Mouse (Mus musculus) liver, embryonic 14.5 days (tissue): ENCODE measurements around the gene Ptpa. TPM values are rescaled to one million over a fixed set of nuclear protein-coding genes. Genes with fewer than 3 reads are reported as not detected.

Experiments
- ATAC-seq: fragments of 200-750 bp; cut with Nextera tagmentation; 2 replicates; pipeline ENCODE4 v1.8.0; 2017; ENCODE audit warnings: moderate number of reproducible peaks, mild to moderate bottlenecking, moderate library complexity; ENCODE audit not compliant: insufficient read depth
- DNase-seq, 3 experiments: peaks; one replicate each; pipeline ENCODE4 v3.0.0-alpha.2; 2012 to 2013; ENCODE audit warnings: low read depth in 3 of 3, low spot score in 3 of 3
- H3K27ac ChIP-seq: fragments of 300-500 bp; sonication (generic); 2 replicates; pipeline ENCODE4 v1.5.1; 2014; ENCODE audit warnings: moderate library complexity, mild to moderate bottlenecking, control low read depth, inconsistent platforms
- H3K27me3 ChIP-seq: fragments of 300-500 bp; sonication (generic); 2 replicates; pipeline ENCODE4 v1.6.1; 2014; ENCODE audit warnings: mild to moderate bottlenecking, low read length, moderate library complexity; ENCODE audit not compliant: control insufficient read depth, insufficient read depth
- H3K36me3 ChIP-seq: fragments of 300-500 bp; sonication (generic); replicated peaks from 2 replicates; pipeline ENCODE4 v1.6.1; 2014; ENCODE audit warnings: low read depth; ENCODE audit not compliant: control insufficient read depth, insufficient read depth
- H3K4me1 ChIP-seq, 2 experiments: fragments of 200-500 bp in 1 of 2; fragments of 300-500 bp in 1 of 2; sonication (generic) in 1 of 2; replicated peaks; 2 replicates each; pipeline ENCODE4 v1.6.1; 2012 to 2014; ENCODE audit warnings: antibody characterized with exemption in 1 of 2, inconsistent platforms in 1 of 2, low read length in 1 of 2; ENCODE audit not compliant: control insufficient read depth in 2 of 2, insufficient read depth in 2 of 2
- H3K4me2 ChIP-seq: fragments of 300-500 bp; sonication (generic); 2 replicates; pipeline ENCODE4 v1.6.1; 2014; ENCODE audit warnings: low read depth, mild to moderate bottlenecking, control low read depth, moderate library complexity
- H3K4me3 ChIP-seq, 2 experiments: fragments of 200-500 bp in 1 of 2; fragments of 300-500 bp in 1 of 2; sonication (generic) in 1 of 2; 2 replicates each; pipeline ENCODE4 v1.5.1; 2012 to 2014; ENCODE audit warnings: low read depth in 2 of 2, low read length in 2 of 2, mild to moderate bottlenecking in 2 of 2, control low read depth in 1 of 2, inconsistent platforms in 1 of 2, moderate library complexity in 1 of 2; ENCODE audit not compliant: insufficient read depth in 1 of 2
- H3K9ac ChIP-seq: fragments of 300-500 bp; sonication (generic); replicated peaks from 2 replicates; pipeline ENCODE4 v1.6.1; 2014; ENCODE audit warnings: mild to moderate bottlenecking, control low read depth, moderate library complexity
- H3K9me3 ChIP-seq: fragments of 300-500 bp; sonication (generic); 2 replicates; pipeline ENCODE4 v1.6.1; 2016; ENCODE audit warnings: low read length, mixed read lengths; ENCODE audit not compliant: control insufficient read depth
- CTCF ChIP-seq: IDR thresholded peaks from 2 replicates; pipeline ENCODE4 v1.5.1; 2016; ENCODE audit warnings: antibody characterized with exemption, low read depth, control low read depth
- EP300 ChIP-seq: IDR thresholded peaks from 2 replicates; pipeline ENCODE4 v1.6.1; 2016; ENCODE audit warnings: antibody characterized with exemption, low read depth
- WGBS: fragments of 180-500 bp; shearing (Covaris S2); extraction: QIAGEN DNeasy Blood & Tissue Kit; methylation state at CpG from one replicate; pipeline ENCODE4 v1.1.7; 2014; ENCODE audit not compliant: insufficient replicate concordance; 5-methylcytosine and 5-hydroxymethylcytosine counted together
- microRNA-seq: library from miRNA; unstranded; fragments of <30 nt; microRNA quantifications from one replicate; pipeline ENCODE4, GENCODE M21; 2016
- polyA plus RNA-seq, 2 experiments: library from polyadenylated mRNA; depleted of rRNA in 1 of 2; stranded (reverse) in 1 of 2; unstranded in 1 of 2; fragments of >200 nt; fragmentation: Nextera tagmentation in 1 of 2; extraction: Ambion mirVana in 1 of 2; gene quantifications; 2 replicates each; pipeline versions ENCODE4 v1.2.1 to v1.2.3; 2012 to 2014

Ptpa gene
- polyA plus RNA-seq, 2 experiments, result 63.3 to 78.2 TPM

- H3K36me3 ChIP-seq, result no peaks in the 10 kb centered on the region
- H3K27me3 ChIP-seq, result no peaks in the 10 kb centered on the region
- TF ChIP-seq EP300 (no peak), CTCF (no peak)
- no peak overlapping the region for H3K9ac ChIP-seq
- H3K4me1 ChIP-seq, result peaks cover 0 to 2% of the 10 kb centered on the region in 2 experiments; a peak in 1 of 4 replicates
- no peak overlapping the region for H3K4me3 ChIP-seq
- DNase-seq (no peak), ATAC-seq (peak; percentile 31; the same call in 1 of the 2 replicates)
- H3K4me2 ChIP-seq, result no peak overlapping the region
- WGBS, result 68% methylated on average over 8 of the region's 8 CpGs
- H3K9me3 ChIP-seq, result no peaks in the 10 kb centered on the region
- no peak overlapping the region for H3K27ac ChIP-seq
Measured at GRCm38 (mm10) chr2:30495000-30495908, 79.4 kb downstream of the Ptpa start.

DNA sequence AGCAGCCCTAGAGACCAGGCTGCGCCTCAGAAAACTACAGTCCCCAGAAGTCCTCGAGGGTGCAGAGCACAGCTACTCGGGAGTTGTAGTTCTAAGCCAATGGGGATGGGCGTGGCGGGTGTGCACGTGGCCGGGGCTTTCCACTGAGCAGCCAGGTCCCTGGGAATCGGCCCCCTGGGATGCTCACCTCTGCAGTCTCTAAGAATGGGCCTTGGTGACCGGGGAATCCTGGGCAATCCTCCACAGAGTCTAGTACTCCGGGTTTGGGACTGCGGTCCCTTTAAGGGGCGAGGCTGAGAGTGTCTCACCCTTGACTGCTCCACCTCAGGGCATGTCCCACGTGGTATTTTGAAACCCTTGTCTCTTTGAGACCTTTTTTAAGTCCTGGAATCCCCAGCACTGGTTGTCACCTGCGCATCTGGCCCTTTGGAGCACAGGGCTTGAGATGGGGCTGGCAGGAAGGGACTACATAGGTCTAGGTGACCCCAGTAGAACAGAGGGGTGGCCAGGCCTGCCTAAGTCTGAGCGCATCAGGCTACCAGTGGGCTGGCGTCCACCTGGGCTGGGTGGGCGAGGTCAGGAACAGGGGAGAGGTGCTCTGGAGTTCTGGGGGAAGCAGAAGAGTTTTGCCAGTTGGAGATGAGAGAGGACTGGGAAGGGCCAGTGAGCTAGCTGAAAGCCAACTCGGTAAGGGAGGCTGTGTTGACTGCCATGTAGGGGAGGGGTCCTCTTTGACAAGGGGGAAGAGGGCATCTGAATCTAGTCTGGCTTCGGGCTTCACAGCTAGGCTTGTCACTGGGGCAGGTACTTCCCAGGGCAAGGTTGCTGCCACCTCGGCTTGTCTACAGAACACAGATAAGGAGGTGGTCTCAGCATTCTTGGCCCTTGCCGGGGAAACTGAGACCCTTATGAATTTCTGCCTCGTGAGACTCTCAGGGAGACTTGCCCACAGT is 80.3 kb downstream of the Ptpa start:
- Histone ChIP-seq H3K9me3 (no peaks in the 10 kb centered on the region), H3K4me2 (peak overlapping the region; percentile 30; the same call in 1 of the 2 replicates), H3K27ac (no peak overlapping the region), H3K27me3 (no peaks in the 10 kb centered on the region), H3K4me1 (peaks cover 0 to 2% of the 10 kb centered on the region in 2 experiments; a peak in 1 of 4 replicates), H3K4me3 (no peak overlapping the region), H3K9ac (no peak overlapping the region), H3K36me3 (no peaks in the 10 kb centered on the region)
- WGBS, result 23% methylated on average over 22 of the region's 22 CpGs
- DNase-seq (peak in 1 of 3 experiments; percentile 16), ATAC-seq (peak; percentile 79)
- TF ChIP-seq EP300 (no peak), CTCF (no peak)

Small RNA genes within 50 kb of the gene (microRNA-seq; reads per million reads assigned to microRNA genes)
- not detected for gene Gm47292

Other genes with a start within 250 kb of the Ptpa start
- gene Endog, start 244.5 kb upstream of the Ptpa start, polyA plus RNA-seq (2012; rRNA removed), result 11.9 and 15.1 TPM in 2 replicates
- gene Endog, start 244.5 kb upstream of the Ptpa start, polyA plus RNA-seq (2014; fragmentation: Nextera tagmentation; extraction: Ambion mirVana), result 19.1 and 20.3 TPM in 2 replicates
- gene Spout1, start 237.6 kb upstream of the Ptpa start, polyA plus RNA-seq (2012; rRNA removed), result 18.6 and 20.3 TPM in 2 replicates
- 18.7 and 25.2 TPM in 2 replicates for gene Spout1, start 237.6 kb upstream of the Ptpa start, polyA plus RNA-seq (2014; fragmentation: Nextera tagmentation; extraction: Ambion mirVana)
- 14.3 and 16.8 TPM in 2 replicates for gene Kyat1, start 210.2 kb upstream of the Ptpa start, polyA plus RNA-seq (2012; rRNA removed)
- 9.5 and 11.6 TPM in 2 replicates for gene Kyat1, start 210.2 kb upstream of the Ptpa start, polyA plus RNA-seq (2014; fragmentation: Nextera tagmentation; extraction: Ambion mirVana)
- 3.4 and 3.6 TPM in 2 replicates for gene Lrrc8a, start 178.3 kb upstream of the Ptpa start, polyA plus RNA-seq (2012; rRNA removed)
- 10.8 and 11.8 TPM in 2 replicates for gene Lrrc8a, start 178.3 kb upstream of the Ptpa start, polyA plus RNA-seq (2014; fragmentation: Nextera tagmentation; extraction: Ambion mirVana)
- 0.90 and 1.1 TPM in 2 replicates for gene Gm28035, start 175.5 kb upstream of the Ptpa start, polyA plus RNA-seq (2012; rRNA removed)
- 0.04 TPM in 1 of 2 replicates, not detected in the other for gene Gm28035, start 175.5 kb upstream of the Ptpa start, polyA plus RNA-seq (2014; fragmentation: Nextera tagmentation; extraction: Ambion mirVana)
- 15.9 and 18.1 TPM in 2 replicates for gene Phyhd1, start 149.8 kb upstream of the Ptpa start, polyA plus RNA-seq (2012; rRNA removed)
- gene Phyhd1, start 149.8 kb upstream of the Ptpa start, polyA plus RNA-seq (2014; fragmentation: Nextera tagmentation; extraction: Ambion mirVana), result 9.8 and 10.3 TPM in 2 replicates
- gene Gm28038, start 135.0 kb upstream of the Ptpa start, polyA plus RNA-seq (2012; rRNA removed), result not detected in 2 replicates
- not detected in 2 replicates for gene Gm28038, start 135.0 kb upstream of the Ptpa start, polyA plus RNA-seq (2014; fragmentation: Nextera tagmentation; extraction: Ambion mirVana)
- 4.6 and 5.1 TPM in 2 replicates for gene Dolk, start 129.7 kb upstream of the Ptpa start, polyA plus RNA-seq (2012; rRNA removed)
- gene Dolk, start 129.7 kb upstream of the Ptpa start, polyA plus RNA-seq (2014; fragmentation: Nextera tagmentation; extraction: Ambion mirVana), result 10.9 and 11.4 TPM in 2 replicates
- gene Nup188, start 129.6 kb upstream of the Ptpa start, polyA plus RNA-seq (2012; rRNA removed), result 15.7 and 16.1 TPM in 2 replicates
- 19.1 and 20.8 TPM in 2 replicates for gene Nup188, start 129.6 kb upstream of the Ptpa start, polyA plus RNA-seq (2014; fragmentation: Nextera tagmentation; extraction: Ambion mirVana)
- gene Sh3glb2, start 56.7 kb upstream of the Ptpa start, polyA plus RNA-seq (2012; rRNA removed), result 22.2 and 23.1 TPM in 2 replicates
- 13.6 and 15.4 TPM in 2 replicates for gene Sh3glb2, start 56.7 kb upstream of the Ptpa start, polyA plus RNA-seq (2014; fragmentation: Nextera tagmentation; extraction: Ambion mirVana)
- 6.1 and 6.9 TPM in 2 replicates for gene Miga2, start 51.8 kb upstream of the Ptpa start, polyA plus RNA-seq (2012; rRNA removed)
- 5.3 and 5.8 TPM in 2 replicates for gene Miga2, start 51.8 kb upstream of the Ptpa start, polyA plus RNA-seq (2014; fragmentation: Nextera tagmentation; extraction: Ambion mirVana)
- 17.0 and 23.1 TPM in 2 replicates for gene Dolpp1, start 23.8 kb upstream of the Ptpa start, polyA plus RNA-seq (2012; rRNA removed)
- gene Dolpp1, start 23.8 kb upstream of the Ptpa start, polyA plus RNA-seq (2014; fragmentation: Nextera tagmentation; extraction: Ambion mirVana), result 13.5 and 17.4 TPM in 2 replicates
- gene Crat, start 226 bp upstream of the Ptpa start, polyA plus RNA-seq (2012; rRNA removed), result 14.6 and 15.0 TPM in 2 replicates
- 27.4 and 27.9 TPM in 2 replicates for gene Crat, start 226 bp upstream of the Ptpa start, polyA plus RNA-seq (2014; fragmentation: Nextera tagmentation; extraction: Ambion mirVana)
- gene Ier5l, start 58.2 kb downstream of the Ptpa start, polyA plus RNA-seq (2012; rRNA removed), result 0.86 and 0.90 TPM in 2 replicates
- gene Ier5l, start 58.2 kb downstream of the Ptpa start, polyA plus RNA-seq (2014; fragmentation: Nextera tagmentation; extraction: Ambion mirVana), result 0.10 and 0.13 TPM in 2 replicates
- gene Cstad, start 179.0 kb downstream of the Ptpa start, polyA plus RNA-seq (2012; rRNA removed), result 0.04 TPM in 1 of 2 replicates, not detected in the other
- gene Cstad, start 179.0 kb downstream of the Ptpa start, polyA plus RNA-seq (2014; fragmentation: Nextera tagmentation; extraction: Ambion mirVana), result 0.17 and 0.23 TPM in 2 replicates